Mouse (Mus musculus) embryo, embryonic 9.5 days (tissue): ENCODE measurements around the gene Myo16.

Experiments
- DNase-seq: peaks from one replicate; pipeline ENCODE4 v3.0.0-alpha.2; 2017; ENCODE audit errors: extremely low spot score

The Myo16 gene

DNA sequence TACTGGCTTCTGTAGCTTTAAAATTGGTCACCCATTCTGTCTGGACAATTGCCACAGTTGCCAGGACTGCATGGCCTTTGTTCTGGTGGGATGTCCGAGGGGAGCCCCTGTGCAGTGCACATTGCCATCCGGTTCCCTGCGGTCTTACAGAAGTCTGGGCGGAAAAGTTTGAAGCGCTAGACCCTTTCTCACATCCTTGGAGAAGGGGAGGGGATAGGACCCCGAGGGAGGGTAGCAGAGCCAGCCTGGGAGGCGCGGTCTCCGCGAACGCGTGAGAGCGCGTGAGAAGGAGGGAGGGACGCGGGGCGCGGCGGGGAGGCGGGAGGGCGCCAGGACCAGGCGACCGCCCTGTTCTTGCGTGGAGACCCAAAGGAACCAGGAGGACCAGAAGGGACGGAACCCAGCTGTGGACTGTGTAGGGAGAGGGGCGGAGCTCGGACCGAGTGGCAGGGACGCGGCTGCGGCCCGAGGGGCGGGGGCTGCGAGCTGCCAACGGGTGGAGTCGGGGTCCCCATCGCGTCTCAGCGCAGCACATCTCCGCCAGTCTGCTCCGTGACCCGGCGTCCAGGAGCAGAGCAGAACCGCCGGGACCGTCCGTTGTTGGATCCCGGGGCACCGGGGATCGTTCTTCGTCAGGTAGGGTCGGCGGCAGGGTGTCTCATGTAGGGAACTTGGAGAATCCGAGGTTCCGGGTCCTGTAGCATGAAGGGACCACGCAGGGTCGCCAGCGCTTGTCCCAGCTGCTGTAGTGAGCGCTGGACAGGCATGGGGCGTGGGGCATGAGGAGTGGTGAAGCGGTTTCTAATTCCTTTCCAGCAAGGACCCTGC, at the start of gene Myo16:
Myo16 (plus strand) TSS at position 301 of the 828 bp plus-strand sequence.
- DNase-seq, result peak; percentile 71

GRCm38 (mm10) chr8:10108516-10109271, 45.0 kb upstream of the Myo16 start:
- DNase-seq, result no peak

GRCm38 (mm10) chr8:10122749-10123148, 31.0 kb upstream of the Myo16 start:
- DNase-seq, result no peak

DNA sequence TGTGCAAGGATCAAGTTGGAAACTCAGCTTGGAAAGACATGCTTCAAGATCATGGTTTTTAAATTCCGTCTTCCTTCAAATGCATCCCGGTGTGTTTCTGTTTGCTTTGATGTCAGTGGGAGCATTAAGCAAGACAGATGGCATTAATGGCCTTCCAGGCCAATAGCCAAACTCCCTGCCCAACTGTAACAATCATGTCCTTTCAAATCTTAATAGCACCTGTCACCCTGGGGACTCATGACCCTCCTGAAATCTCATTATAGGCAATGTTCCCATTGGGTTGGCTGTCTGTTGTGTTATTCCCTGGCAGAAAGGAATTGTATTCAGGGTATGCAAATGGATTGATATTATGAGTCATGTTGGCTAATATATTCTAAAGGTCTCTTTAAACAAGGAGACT, 30.3 kb upstream of the Myo16 start:
- DNase-seq, result no peak

DNA sequence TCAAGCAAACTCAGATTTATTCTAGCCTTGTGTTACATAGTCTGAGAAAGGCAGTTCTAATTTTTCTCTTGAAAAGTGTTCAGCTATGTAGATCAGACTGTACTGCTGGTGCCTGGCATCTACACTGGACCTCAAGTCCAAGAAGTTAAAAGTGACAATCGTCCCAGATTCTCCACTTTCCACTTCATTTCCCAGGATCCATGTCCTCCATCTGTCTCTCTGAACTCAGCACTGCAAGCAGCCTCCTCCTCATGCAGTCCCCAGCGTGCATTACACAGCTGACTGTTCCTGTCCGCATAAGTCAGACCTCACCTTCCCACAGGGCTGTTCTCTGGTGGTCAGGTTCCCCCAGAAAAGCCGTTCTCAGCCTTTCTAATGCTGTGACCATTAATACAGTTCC, 28.0 kb upstream of the Myo16 start:
- no peak for DNase-seq

DNA sequence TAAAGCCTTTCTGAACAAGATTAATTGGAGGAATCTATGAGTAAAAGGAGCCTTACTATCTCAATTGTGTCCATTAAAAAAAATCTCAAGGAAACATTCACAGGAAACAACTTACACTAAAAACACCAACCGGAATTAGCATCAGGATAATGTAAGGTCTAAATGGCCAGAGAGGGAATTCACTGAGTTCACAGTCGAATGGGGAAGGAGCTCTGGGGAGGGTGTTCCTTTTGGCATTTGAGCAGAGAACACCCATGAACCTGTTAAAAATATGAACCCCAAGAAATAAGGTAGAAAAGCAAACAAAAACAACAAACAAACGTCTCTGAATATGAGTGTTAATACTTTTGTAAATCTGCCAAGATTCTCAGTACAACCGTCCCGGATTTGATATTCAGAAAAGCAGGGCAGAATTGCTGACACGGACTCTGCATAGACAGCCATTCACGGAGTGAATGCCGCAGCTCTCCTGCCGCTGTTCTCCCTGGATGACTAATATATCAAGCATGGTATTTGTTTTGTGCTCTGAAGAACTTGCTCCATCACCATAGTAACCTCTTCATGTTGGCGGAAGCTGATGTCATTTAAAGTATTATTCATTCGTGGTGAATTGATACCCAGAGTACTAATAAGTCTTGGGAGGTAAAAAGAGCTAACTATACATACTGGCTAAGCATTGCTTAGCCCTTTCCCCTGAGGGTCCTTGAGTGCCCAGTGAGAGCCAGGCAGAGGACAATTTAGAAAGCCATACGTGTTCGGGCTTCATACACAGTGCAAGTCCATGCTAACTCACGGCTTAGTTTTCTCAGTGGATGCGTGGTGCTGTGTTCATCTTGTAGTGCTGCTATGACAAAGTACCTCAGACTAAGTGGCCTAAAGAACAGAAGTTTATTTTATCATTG, 22.9 kb upstream of the Myo16 start:
- no peak for DNase-seq

- DNase-seq, result peak; percentile 20
These were observed 14.2 kb upstream of the Myo16 start for GRCm38 (mm10) chr8:10139536-10139935.

DNA sequence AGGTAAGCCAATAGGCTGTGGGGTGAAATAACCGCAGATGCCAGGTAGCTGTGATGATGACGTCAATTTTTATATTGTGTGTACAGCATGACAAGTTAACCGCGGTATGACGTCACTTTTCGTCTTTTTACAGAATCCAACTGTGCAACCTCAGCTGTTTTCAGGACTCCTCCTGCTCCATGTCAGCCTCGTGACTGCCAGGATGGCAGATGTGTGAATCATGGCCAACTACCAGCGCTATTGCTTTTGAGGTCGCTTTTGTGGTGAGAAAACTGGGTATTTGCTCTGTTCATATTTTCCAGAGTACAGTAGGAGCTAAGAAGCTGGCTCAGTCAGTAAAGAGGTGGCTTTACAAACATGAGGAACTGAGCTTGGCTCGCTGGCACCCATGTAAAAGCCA, 9.8 kb upstream of the Myo16 start:
- DNase-seq, result no peak

DNA sequence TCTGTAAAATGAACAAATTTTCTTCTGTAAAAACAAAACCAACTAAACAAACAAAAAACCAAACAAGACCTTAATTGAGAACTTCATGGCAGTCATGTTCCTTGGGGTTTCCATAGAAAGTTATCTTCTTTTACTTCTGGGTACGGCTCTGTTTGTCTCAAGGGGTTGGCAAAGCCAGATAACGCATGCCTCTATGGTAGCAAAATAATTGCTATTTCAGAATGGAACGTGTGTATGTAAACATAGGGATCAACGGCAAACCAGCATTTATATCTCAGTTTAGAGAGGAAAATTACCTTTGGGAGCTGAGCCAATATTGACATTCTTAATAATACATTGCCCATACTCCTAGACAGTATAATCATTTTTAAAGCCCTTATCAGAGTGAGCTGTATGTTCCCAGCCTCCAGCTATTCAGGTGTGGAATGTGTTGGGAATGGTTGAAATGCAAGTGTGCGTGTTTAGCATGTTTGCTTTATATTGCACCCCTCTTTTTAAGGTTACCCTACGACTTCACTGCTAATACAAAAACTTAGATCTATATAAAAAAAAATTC, 1.9 kb upstream of the Myo16 start:
- no peak for DNase-seq

DNA sequence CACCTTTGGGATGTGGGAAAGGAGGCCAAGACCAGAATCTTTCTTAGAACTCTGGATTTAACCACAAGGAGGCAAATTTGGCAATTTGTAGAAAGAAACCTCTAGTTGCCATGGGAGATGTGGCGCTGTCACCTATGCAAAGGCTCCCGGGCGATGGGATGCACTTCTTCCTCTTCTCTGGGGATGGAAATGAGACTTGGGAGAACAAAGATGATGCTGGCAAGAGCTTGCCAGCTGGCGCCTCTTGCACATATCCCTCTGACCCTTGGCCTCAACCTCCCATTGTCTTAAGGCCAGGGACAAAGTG, 681 bp downstream of the Myo16 start:
- DNase-seq, result no peak

- DNase-seq, result no peak
These were observed 1.4 kb downstream of the Myo16 start for GRCm38 (mm10) chr8:10155075-10155474.

DNA sequence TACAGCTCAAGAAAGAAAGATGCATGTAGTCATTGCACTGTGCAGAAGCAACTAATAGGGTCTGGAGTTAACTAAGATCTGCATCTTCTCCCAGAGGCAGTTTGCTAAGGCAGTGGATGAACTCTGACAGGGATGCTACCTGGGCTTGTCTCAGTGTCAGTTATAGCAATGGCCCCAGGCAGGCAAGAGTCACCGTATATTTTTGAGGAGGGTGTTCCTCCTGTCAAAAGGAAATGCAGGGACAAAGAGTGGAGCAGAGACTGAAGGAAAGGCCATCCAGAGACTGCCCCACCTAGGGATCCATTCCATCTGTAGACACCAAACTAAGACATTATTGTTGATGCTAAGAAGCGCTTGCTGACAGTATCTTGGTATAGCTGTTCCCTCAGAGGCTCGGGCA, 7.4 kb downstream of the Myo16 start:
- no peak for DNase-seq

- DNase-seq, result no peak
These were observed 11.2 kb downstream of the Myo16 start for GRCm38 (mm10) chr8:10164959-10165358.

GRCm38 (mm10) chr8:10168326-10168725, 14.6 kb downstream of the Myo16 start:
- no peak for DNase-seq

DNA sequence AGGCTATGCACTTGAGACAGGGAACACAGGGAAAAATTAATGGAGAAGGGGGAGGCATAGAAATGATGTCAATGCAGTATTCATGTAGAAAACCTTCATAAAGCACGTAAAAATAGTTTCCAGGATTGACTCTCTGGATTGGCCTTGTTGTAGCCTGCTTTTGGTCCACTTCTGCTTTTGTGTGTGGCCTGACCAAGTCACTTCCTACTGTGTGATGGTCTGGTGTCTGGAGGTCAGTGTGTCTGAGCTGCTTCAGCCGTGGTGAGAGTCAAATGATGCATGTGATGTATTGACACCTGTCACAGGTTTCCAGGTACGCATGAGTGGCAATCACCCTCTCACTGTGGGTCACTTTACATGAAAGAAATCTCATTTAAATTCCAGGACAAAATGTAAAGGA, 16.2 kb downstream of the Myo16 start:
- no peak for DNase-seq

GRCm38 (mm10) chr8:10171321-10171720, 17.6 kb downstream of the Myo16 start:
- DNase-seq, result no peak

DNA sequence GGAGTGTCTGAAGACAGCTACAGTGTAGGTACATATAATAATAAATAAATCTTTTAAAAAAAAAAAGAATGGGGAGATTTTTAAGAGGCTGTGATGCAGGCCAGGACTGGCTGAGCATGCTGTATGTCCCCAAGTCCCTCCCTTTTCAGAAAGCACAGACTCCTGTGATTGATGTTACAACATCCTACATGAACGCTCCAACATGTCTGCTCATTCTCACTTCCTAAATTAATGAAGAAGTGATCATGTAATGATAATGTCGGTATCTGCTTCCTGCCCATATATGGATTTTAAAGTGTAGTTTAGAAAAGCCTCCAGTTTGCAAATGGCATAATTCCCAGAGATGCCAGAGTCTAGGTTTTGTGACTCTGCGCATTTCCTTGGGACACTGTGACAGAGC, 18.6 kb downstream of the Myo16 start:
- DNase-seq, result no peak

- no peak for DNase-seq
These were observed 19.5 kb downstream of the Myo16 start for GRCm38 (mm10) chr8:10173033-10173747.

GRCm38 (mm10) chr8:10174201-10174840, 20.6 kb downstream of the Myo16 start:
- DNase-seq, result no peak

GRCm38 (mm10) chr8:10174841-10175680, 21.4 kb downstream of the Myo16 start:
- no peak for DNase-seq
